Mouse (Mus musculus): Measurements from ENCODE around the gene Scarb1.

The Scarb1 gene

GRCm38 (mm10) chr5:125271531-125272203, 69.2 kb downstream of the Scarb1 start:
- DNase-seq (ENCODE audit: low spot score in 2 of 2) = peak; percentile 35 to 79

GRCm38 (mm10) chr5:125270587-125271130, 70.2 kb downstream of the Scarb1 start:
- peak; percentile 42 to 68 for DNase-seq (ENCODE audit: low spot score in 2 of 2)

GRCm38 (mm10) chr5:125269836-125270235, 71.1 kb downstream of the Scarb1 start:
- DNase-seq (ENCODE audit: low spot score in 2 of 2) = no peak

- no peak for DNase-seq (ENCODE audit: low spot score in 2 of 2)
Measured at GRCm38 (mm10) chr5:125269399-125269798, 71.5 kb downstream of the Scarb1 start.

GRCm38 (mm10) chr5:125268033-125268765, 72.7 kb downstream of the Scarb1 start:
- peak; percentile 36 to 73 for DNase-seq (ENCODE audit: low spot score in 2 of 2)

- no peak for DNase-seq (ENCODE audit: low spot score in 2 of 2)
Measured at GRCm38 (mm10) chr5:125267150-125267961, 73.5 kb downstream of the Scarb1 start.

GRCm38 (mm10) chr5:125266128-125266527, 74.8 kb downstream of the Scarb1 start:
- no peak for DNase-seq (ENCODE audit: low spot score in 2 of 2)

- no peak for DNase-seq (ENCODE audit: low spot score in 2 of 2)
Measured at GRCm38 (mm10) chr5:125264700-125265099, 76.2 kb downstream of the Scarb1 start.

- no peak for DNase-seq (ENCODE audit: low spot score in 2 of 2)
Measured at GRCm38 (mm10) chr5:125262578-125262977, 78.3 kb downstream of the Scarb1 start.

GRCm38 (mm10) chr5:125253917-125254316, 87.0 kb downstream of the Scarb1 start:
- DNase-seq (ENCODE audit: low spot score in 2 of 2) = no peak

GRCm38 (mm10) chr5:125253448-125253847, 87.4 kb downstream of the Scarb1 start:
- no peak for DNase-seq (ENCODE audit: low spot score in 2 of 2)

- DNase-seq (ENCODE audit: low spot score in 2 of 2) = no peak
Measured at GRCm38 (mm10) chr5:125252664-125253063, 88.2 kb downstream of the Scarb1 start.

GRCm38 (mm10) chr5:125251885-125252615, 88.8 kb downstream of the Scarb1 start:
- DNase-seq (ENCODE audit: low spot score in 2 of 2) = no peak

GRCm38 (mm10) chr5:125249187-125249586, 91.7 kb downstream of the Scarb1 start:
- no peak for DNase-seq (ENCODE audit: low spot score in 2 of 2)

- no peak for DNase-seq (ENCODE audit: low spot score in 2 of 2)
Measured at GRCm38 (mm10) chr5:125246711-125247110, 94.2 kb downstream of the Scarb1 start.

GRCm38 (mm10) chr5:125245534-125246151, 95.3 kb downstream of the Scarb1 start:
- no peak for DNase-seq (ENCODE audit: low spot score in 2 of 2)

- DNase-seq (ENCODE audit: low spot score in 2 of 2) = no peak
Measured at GRCm38 (mm10) chr5:125244825-125245533, 95.9 kb downstream of the Scarb1 start.

- peak; percentile 84 to 89 for DNase-seq (ENCODE audit: low spot score in 2 of 2)
Measured at GRCm38 (mm10) chr5:125243928-125244327, 97.0 kb downstream of the Scarb1 start.

GRCm38 (mm10) chr5:125242111-125242510, 98.8 kb downstream of the Scarb1 start:
- no peak for DNase-seq (ENCODE audit: low spot score in 2 of 2)

GRCm38 (mm10) chr5:125241627-125242026, 99.3 kb downstream of the Scarb1 start:
- no peak for DNase-seq (ENCODE audit: low spot score in 2 of 2)

Measured in thymus, postnatal 10 days (tissue).